Mouse (Mus musculus) MEL (cell line): ENCODE results near the gene Tmem95. TPM values are rescaled to one million over a fixed set of nuclear protein-coding genes. Genes with fewer than 3 reads are reported as not detected.
A peak's percentile ranks its signal among the peaks of the same experiment; 100 is the strongest.

Source experiments
- DNase-seq: peaks from one replicate; pipeline ENCODE4 v3.0.0; 2011; ENCODE audit warnings: low read depth, low spot score
- H3K27ac ChIP-seq: 2 replicates; pipeline ENCODE4 v1.5.1; 2012; ENCODE audit warnings: low read depth, mild to moderate bottlenecking, control low read depth, low read length, moderate library complexity; ENCODE audit not compliant: control insufficient read depth
- H3K27me3 ChIP-seq, 2 experiments: fragments of 150-350 bp in 1 of 2; sonication (generic) in 1 of 2; 2 replicates each; pipeline ENCODE4 v1.6.1; 2012; ENCODE audit warnings: low read length in 2 of 2, mild to moderate bottlenecking in 2 of 2, improper control_type of control experiment in 1 of 2, moderate library complexity in 1 of 2; ENCODE audit not compliant: insufficient read depth in 2 of 2, control insufficient read depth in 1 of 2
- H3K36me3 ChIP-seq, 2 experiments: 2 replicates each; pipeline ENCODE4 v1.6.1; 2012 to 2014; ENCODE audit warnings: low read length in 2 of 2, improper control_type of control experiment in 1 of 2, inconsistent platforms in 1 of 2, mild to moderate bottlenecking in 1 of 2; ENCODE audit not compliant: insufficient read depth in 2 of 2, control insufficient read depth in 1 of 2
- H3K4me1 ChIP-seq, 2 experiments: fragments of 150-350 bp in 1 of 2; sonication (generic) in 1 of 2; 2 replicates each; pipeline ENCODE4 v1.6.1; 2012; ENCODE audit warnings: low read length in 2 of 2, improper control_type of control experiment in 1 of 2, mild to moderate bottlenecking in 1 of 2; ENCODE audit not compliant: insufficient read depth in 2 of 2, control insufficient read depth in 1 of 2
- H3K4me3 ChIP-seq, 2 experiments: fragments of 150-350 bp in 1 of 2; sonication (generic) in 1 of 2; 2 replicates each; pipeline ENCODE4 v1.5.1; 2012; ENCODE audit warnings: low read depth in 2 of 2, low read length in 2 of 2, mild to moderate bottlenecking in 2 of 2, moderate library complexity in 2 of 2, control low read depth in 1 of 2, improper control_type of control experiment in 1 of 2; ENCODE audit not compliant: control insufficient read depth in 1 of 2, insufficient read depth in 1 of 2
- H3K79me2 ChIP-seq: 2 replicates; pipeline ENCODE4 v1.6.1; 2012; ENCODE audit warnings: mild to moderate bottlenecking, low read length, moderate library complexity; ENCODE audit not compliant: control insufficient read depth, poor library complexity, insufficient read depth
- H3K9ac ChIP-seq: 2 replicates; pipeline ENCODE4 v1.6.1; 2012; ENCODE audit warnings: low read depth, mild to moderate bottlenecking, control low read depth, low read length, moderate library complexity; ENCODE audit not compliant: control insufficient read depth, poor library complexity, severe bottlenecking
- H3K9me3 ChIP-seq: fragments of 150-350 bp; sonication (generic); replicated peaks from 2 replicates; pipeline ENCODE4 v1.6.1; 2012; ENCODE audit warnings: mild to moderate bottlenecking, low read length, improper control_type of control experiment, moderate library complexity; ENCODE audit not compliant: insufficient read depth
- BHLHE40 ChIP-seq: IDR thresholded peaks from 2 replicates; pipeline ENCODE4 v1.6.1; 2012; ENCODE audit warnings: low read depth, mild to moderate bottlenecking, inconsistent platforms, low read length, improper control_type of control experiment, borderline replicate concordance
- CHD1 ChIP-seq: IDR thresholded peaks from 2 replicates; pipeline ENCODE4 v1.6.1; 2012; ENCODE audit warnings: low read depth, mild to moderate bottlenecking, inconsistent platforms, low read length, improper control_type of control experiment
- CTCF ChIP-seq, 3 experiments: IDR thresholded peaks in 2 of 3; conservative IDR thresholded peaks in 1 of 3; 2 replicates each; pipeline ENCODE4 v1.5.1; 2011 to 2012; ENCODE audit warnings: low read length in 3 of 3, low read depth in 2 of 3, mild to moderate bottlenecking in 2 of 3, improper control_type of control experiment in 1 of 3, inconsistent platforms in 1 of 3, mixed read lengths in 1 of 3, moderate library complexity in 1 of 3; ENCODE audit not compliant: control insufficient read depth in 1 of 3, insufficient read depth in 1 of 3, poor library complexity in 1 of 3, severe bottlenecking in 1 of 3
- E2F4 ChIP-seq: IDR thresholded peaks from 2 replicates; pipeline ENCODE4 v1.6.1; 2011; ENCODE audit warnings: low read depth, low read length, improper control_type of control experiment, borderline replicate concordance
- ELF1 ChIP-seq: IDR thresholded peaks from 2 replicates; pipeline ENCODE4 v1.6.1; 2014; ENCODE audit warnings: low read depth, mild to moderate bottlenecking, inconsistent platforms, low read length, improper control_type of control experiment, moderate library complexity
- EP300 ChIP-seq, 2 experiments: IDR thresholded peaks; 2 replicates each; pipeline ENCODE4 v1.6.1; 2011; ENCODE audit warnings: improper control_type of control experiment in 2 of 2, low read length in 2 of 2, low read depth in 1 of 2, mild to moderate bottlenecking in 1 of 2
- GABPA ChIP-seq: IDR thresholded peaks from 2 replicates; pipeline ENCODE4 v1.6.1; 2012; ENCODE audit warnings: low read depth, mild to moderate bottlenecking, inconsistent platforms, low read length, improper control_type of control experiment, moderate library complexity
- GATA1 ChIP-seq: IDR thresholded peaks from 2 replicates; pipeline ENCODE4 v1.6.1; 2011; ENCODE audit warnings: low read depth, low read length, improper control_type of control experiment
- JUND ChIP-seq: IDR thresholded peaks from 2 replicates; pipeline ENCODE4 v1.6.1; 2011; ENCODE audit warnings: low read depth, mild to moderate bottlenecking, improper control_type of control experiment, low read length
- KAT2A ChIP-seq: conservative IDR thresholded peaks from 2 replicates; pipeline ENCODE4 v1.6.1; 2012; ENCODE audit warnings: low read depth, low read length, improper control_type of control experiment, inconsistent platforms
- MAX ChIP-seq: IDR thresholded peaks from 2 replicates; pipeline ENCODE4 v1.6.1; 2011; ENCODE audit warnings: low read length, improper control_type of control experiment
- MAZ ChIP-seq: IDR thresholded peaks from 2 replicates; pipeline ENCODE4 v1.6.1; 2012; ENCODE audit warnings: low read depth, mild to moderate bottlenecking, inconsistent platforms, low read length, improper control_type of control experiment
- MXI1 ChIP-seq: IDR thresholded peaks from 2 replicates; pipeline ENCODE4 v1.6.1; 2011; ENCODE audit warnings: mild to moderate bottlenecking, low read depth, low read length, improper control_type of control experiment
- MYB ChIP-seq: IDR thresholded peaks from 2 replicates; pipeline ENCODE4 v1.6.1; 2011; ENCODE audit warnings: mild to moderate bottlenecking, low read depth, low read length, improper control_type of control experiment
- MYC ChIP-seq: IDR thresholded peaks from 2 replicates; pipeline ENCODE4 v1.6.1; 2011; ENCODE audit warnings: low read depth, mild to moderate bottlenecking, low read length, improper control_type of control experiment, moderate library complexity
- NELFE ChIP-seq: IDR thresholded peaks from 2 replicates; pipeline ENCODE4 v1.6.1; 2011; ENCODE audit warnings: low read depth, low read length, improper control_type of control experiment
- NRF1 ChIP-seq: IDR thresholded peaks from 2 replicates; pipeline ENCODE4 v1.6.1; 2014; ENCODE audit warnings: low read depth, mild to moderate bottlenecking, inconsistent platforms, low read length, improper control_type of control experiment, moderate library complexity; ENCODE audit not compliant: poor library complexity, insufficient read depth, severe bottlenecking
- POLR2A ChIP-seq, 2 experiments: IDR thresholded peaks; 2 replicates each; pipeline ENCODE4 v1.6.1; 2011 to 2012; ENCODE audit warnings: low read length in 2 of 2, mild to moderate bottlenecking in 2 of 2, control low read depth in 1 of 2, improper control_type of control experiment in 1 of 2, low read depth in 1 of 2, moderate library complexity in 1 of 2; ENCODE audit not compliant: control insufficient read depth in 1 of 2, insufficient read depth in 1 of 2, poor library complexity in 1 of 2
- POLR2AphosphoS2 ChIP-seq: IDR thresholded peaks from 2 replicates; pipeline ENCODE4 v1.6.1; 2011; ENCODE audit warnings: low read length, improper control_type of control experiment
- SMC3 ChIP-seq: IDR thresholded peaks from 2 replicates; pipeline ENCODE4 v1.6.1; 2011; ENCODE audit warnings: low read depth, low read length, improper control_type of control experiment
- TCF12 ChIP-seq: IDR thresholded peaks from 2 replicates; pipeline ENCODE4 v1.6.1; 2014; ENCODE audit warnings: low read depth, mild to moderate bottlenecking, inconsistent platforms, low read length, improper control_type of control experiment, moderate library complexity
- UBTF ChIP-seq: IDR thresholded peaks from 2 replicates; pipeline ENCODE4 v1.6.1; 2012; ENCODE audit warnings: low read depth, mild to moderate bottlenecking, inconsistent platforms, low read length, improper control_type of control experiment, moderate library complexity, borderline replicate concordance; ENCODE audit not compliant: insufficient read depth
- ZC3H11A ChIP-seq: IDR thresholded peaks from 2 replicates; pipeline ENCODE4 v1.6.1; 2012; ENCODE audit warnings: low read depth, mild to moderate bottlenecking, inconsistent platforms, low read length, improper control_type of control experiment
- ZMIZ1 ChIP-seq: IDR thresholded peaks from 2 replicates; pipeline ENCODE4 v1.6.1; 2012; ENCODE audit warnings: low read depth, mild to moderate bottlenecking, inconsistent platforms, low read length, improper control_type of control experiment, moderate library complexity
- ZNF384 ChIP-seq: IDR thresholded peaks from 2 replicates; pipeline ENCODE4 v1.6.1; 2012; ENCODE audit warnings: low read depth, mild to moderate bottlenecking, inconsistent platforms, low read length, improper control_type of control experiment
- polyA plus RNA-seq, 2 experiments: library from polyadenylated mRNA; stranded (reverse) in 1 of 2; unstranded in 1 of 2; fragments of >175 nt in 1 of 2; fragments of >200 nt in 1 of 2; gene quantifications; 2 replicates each; pipeline versions ENCODE4 v1.2.1 to v1.2.4; 2012; ENCODE audit warnings: low replicate concordance in 2 of 2, low read depth in 1 of 2; ENCODE audit not compliant: insufficient read length in 2 of 2, insufficient read depth in 1 of 2, missing spikeins in 1 of 2
- total RNA-seq: library from RNA; depleted of rRNA; stranded (reverse); fragments of 300-350 nt; gene quantifications from 2 replicates; pipeline ENCODE4 v1.2.3, GENCODE M21; 2012

Gene Tmem95
- total and polyA plus RNA-seq, 3 experiments, result not detected

GRCm38 (mm10) chr11:69846198-69846680 is 31.6 kb downstream of the Tmem95 start, which contains the start of gene Plscr3 (continued):
- TF ChIP-seq ZNF384, result no peak
- TF ChIP-seq KAT2A, result no peak

GRCm38 (mm10) chr11:69838714-69839104 is 39.1 kb downstream of the Tmem95 start:
- Histone ChIP-seq H3K9ac (peak overlapping the region; percentile 86), H3K27ac (peak overlapping the region; percentile 40), H3K4me3 (peak overlapping the region; percentile 84 to 91)
- TF ChIP-seq MAZ (0 out of 2 replicates have a peak, but pooled peaks have one; percentile 7), CTCF (IDR thresholded peaks at IDR 0.05 in 2 of 3, conservative IDR thresholded peaks at IDR 0.05 in 1 of 3; ENCODE audit: control insufficient read depth in 1 of 3, insufficient read depth in 1 of 3, low read depth in 2 of 3, low read length in 3 of 3, poor library complexity in 1 of 3, severe bottlenecking in 1 of 3) (no peak), EP300 (IDR thresholded peaks at IDR 0.05; ENCODE audit: low read depth in 1 of 2, low read length in 2 of 2) (peak; percentile 2 to 43; a peak in 2 of 4 replicates), MXI1 (no peak; the same call in 1 of the 2 replicates)
- TF ChIP-seq, all 39 proteins: peak for 2
- Histone ChIP-seq H3K36me3 (peaks cover 0 to 10% of the 10 kb centered on the region in 2 experiments; a peak in 2 of 4 replicates), H3K4me1 (peaks cover 6 to 19% of the 10 kb centered on the region in 2 experiments), H3K27me3 (no peaks in the 10 kb centered on the region; a peak in 1 of 4 replicates), H3K9me3 (no peaks in the 10 kb centered on the region), H3K79me2 (peaks cover 1% of the 10 kb centered on the region; the same call in 1 of the 2 replicates)
- peak; percentile 80 for DNase-seq

- no peaks in the 10 kb centered on the region for H3K9me3 ChIP-seq
- H3K36me3 ChIP-seq, result peaks cover 0 to 12% of the 10 kb centered on the region in 2 experiments; a peak in 2 of 4 replicates
- H3K27me3 ChIP-seq, result no peaks in the 10 kb centered on the region; a peak in 1 of 4 replicates
- H3K27ac ChIP-seq, result peak within 1 kb of the TSS; percentile 40
- DNase-seq, result peak; percentile 100
- peaks cover 1% of the 10 kb centered on the region; the same call in 1 of the 2 replicates for H3K79me2 ChIP-seq
- peak within 1 kb of the TSS; percentile 86 for H3K9ac ChIP-seq
- H3K4me3 ChIP-seq, result peak within 1 kb of the TSS; percentile 84 to 97
- peaks cover 10 to 23% of the 10 kb centered on the region in 2 experiments for H3K4me1 ChIP-seq
- TF ChIP-seq MAX, result peak; percentile 61; the same call in 1 of the 2 replicates
- peak; percentile 90; the same call in 1 of the 2 replicates for TF ChIP-seq GABPA
- peak; percentile 33 for TF ChIP-seq TCF12
- TF ChIP-seq UBTF, result no peak
- no peak for TF ChIP-seq ZNF384
- TF ChIP-seq MYB, result no peak
- peak; percentile 25; the same call in 1 of the 2 replicates for TF ChIP-seq NRF1
- TF ChIP-seq JUND, result no peak
- TF ChIP-seq BHLHE40, result peak; percentile 76; the same call in 1 of the 2 replicates
- no peak for TF ChIP-seq CTCF (IDR thresholded peaks at IDR 0.05 in 2 of 3, conservative IDR thresholded peaks at IDR 0.05 in 1 of 3; ENCODE audit: control insufficient read depth in 1 of 3, insufficient read depth in 1 of 3, low read depth in 2 of 3, low read length in 3 of 3, poor library complexity in 1 of 3, severe bottlenecking in 1 of 3)
- peak; percentile 81 for TF ChIP-seq NELFE
- TF ChIP-seq CHD1, result no peak
- TF ChIP-seq MAZ, result peak; percentile 66
- TF ChIP-seq MYC, result 0 out of 2 replicates have a peak, but pooled peaks have one; percentile 63
- peak in 1 of 2 experiments; percentile 88; a peak in 3 of 4 replicates for TF ChIP-seq POLR2A (IDR thresholded peaks at IDR 0.05; ENCODE audit: control insufficient read depth in 1 of 2, insufficient read depth in 1 of 2, low read depth in 1 of 2, low read length in 2 of 2, poor library complexity in 1 of 2)
- 0 out of 2 replicates have a peak, but pooled peaks have one; percentile 4 for TF ChIP-seq E2F4
- peak; percentile 57; the same call in 1 of the 2 replicates for TF ChIP-seq ELF1
- TF ChIP-seq ZMIZ1, result no peak
- peak; percentile 56; the same call in 1 of the 2 replicates for TF ChIP-seq POLR2AphosphoS2
- TF ChIP-seq GATA1, result no peak
- TF ChIP-seq ZC3H11A, result no peak
- no peak for TF ChIP-seq SMC3
- TF ChIP-seq EP300 (IDR thresholded peaks at IDR 0.05; ENCODE audit: low read depth in 1 of 2, low read length in 2 of 2), result peak in 1 of 2 experiments; percentile 2; a peak in 1 of 4 replicates
Measured at GRCm38 (mm10) chr11:69837952-69838713, 39.7 kb downstream of the Tmem95 start, which contains the start of gene Tmem256. Tmem256 (plus strand) TSS chr11:69838514.
